Mouse (Mus musculus) kidney, postnatal 25 days (tissue): ENCODE measurements at regions not wholly inside any gene's neighbourhood (a gene's known extent, or its start where the extent isn't known, plus 50 kb on each side); places are given as distances from the start of the nearest gene placed in this dataset.

Experiments used
- DNase-seq, 2 experiments: peaks; one replicate each; pipeline ENCODE4 v3.0.0; 2021; ENCODE audit warnings: mixed read lengths in 2 of 2

- peak in 1 of 2 experiments; percentile 32 for DNase-seq
Measured at GRCm38 (mm10) chr12:112336691-112337295, 152.5 kb upstream of the A530016L24Rik start.

GRCm38 (mm10) chr12:112337443-112337842 is 151.8 kb upstream of the A530016L24Rik start:
- DNase-seq = peak in 1 of 2 experiments; percentile 35

DNA sequence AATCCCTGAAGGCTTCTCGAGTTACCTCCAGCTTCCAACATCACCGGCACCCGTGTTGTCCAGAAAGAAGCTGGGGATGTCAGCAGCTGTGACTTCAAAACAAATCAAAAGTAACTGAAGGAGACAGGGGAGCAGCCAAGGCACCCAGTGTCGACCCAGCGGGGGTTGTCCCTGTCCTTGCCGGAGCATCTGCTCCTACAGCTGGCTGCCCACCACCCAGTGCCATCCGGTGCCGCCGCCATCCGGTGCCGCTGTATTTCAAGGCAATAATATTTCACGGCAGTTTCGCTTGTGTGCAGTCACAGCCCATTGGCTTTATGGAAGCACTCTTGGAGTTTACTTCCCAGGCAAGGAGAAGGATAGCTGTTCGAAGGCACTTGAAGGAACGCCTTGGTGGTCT is 150.3 kb upstream of the A530016L24Rik start:
- DNase-seq = peak in 1 of 2 experiments; percentile 44

GRCm38 (mm10) chr12:112339481-112340179 is 149.6 kb upstream of the A530016L24Rik start:
- peak; percentile 23 to 58 for DNase-seq

DNA sequence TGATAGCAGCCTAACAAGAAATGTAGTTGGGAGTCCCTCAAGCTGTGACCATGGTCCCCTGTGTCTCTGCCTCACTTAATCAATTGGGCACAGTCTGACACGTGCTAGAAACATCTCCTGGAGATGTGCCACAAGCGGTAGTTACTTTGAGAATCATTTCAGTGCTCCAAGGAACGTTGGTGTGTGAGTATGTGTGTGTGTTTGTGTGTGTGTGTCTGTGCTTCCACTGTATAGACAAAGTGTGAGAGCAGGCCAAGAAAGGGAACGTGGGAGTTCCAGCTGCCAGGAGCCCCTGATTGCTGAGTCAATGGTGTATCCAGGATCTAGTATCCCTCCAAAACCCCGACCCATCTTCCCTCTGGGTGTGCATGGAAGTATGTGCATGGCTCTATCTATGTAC is 149.0 kb upstream of the A530016L24Rik start:
- no peak for DNase-seq

DNA sequence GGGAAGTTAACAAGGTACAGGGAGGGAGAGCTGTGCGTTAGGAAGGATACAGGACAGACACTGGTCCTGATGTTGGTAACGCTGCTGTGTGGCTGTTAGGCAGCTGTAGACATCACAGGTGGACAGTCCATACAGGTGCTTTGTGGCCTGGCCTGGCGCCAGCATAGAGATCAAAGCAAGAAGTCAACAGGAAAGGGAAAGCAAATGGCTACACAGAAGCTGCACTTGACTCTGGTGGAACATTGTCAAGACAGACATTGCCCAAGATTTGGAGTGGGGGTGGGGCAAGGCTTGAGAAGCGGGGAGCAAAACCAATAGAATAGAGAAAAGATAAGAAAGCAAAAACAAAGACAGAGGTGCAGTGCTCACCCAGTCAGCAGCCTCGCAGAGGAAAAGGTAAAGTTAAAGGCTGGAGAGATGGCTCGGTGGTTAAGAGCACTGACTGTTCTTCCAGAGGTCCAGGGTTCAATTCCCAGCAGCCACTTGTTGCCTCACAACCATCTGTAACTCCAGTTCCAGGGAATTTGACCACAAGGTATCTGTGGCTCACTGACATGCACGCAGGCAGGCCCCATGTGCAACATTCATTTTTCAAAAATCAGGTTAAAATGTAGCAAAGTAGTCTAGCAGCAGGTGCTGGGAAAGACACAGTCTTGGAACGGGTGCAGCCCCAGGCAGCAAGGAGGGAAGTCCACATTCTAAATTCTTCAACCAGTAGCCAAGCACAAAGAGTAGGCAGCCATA is 147.3 kb upstream of the A530016L24Rik start:
- DNase-seq = no peak

- peak in 1 of 2 experiments; percentile 59 for DNase-seq
Measured at GRCm38 (mm10) chr12:112343064-112343463, 146.2 kb upstream of the A530016L24Rik start.

DNA sequence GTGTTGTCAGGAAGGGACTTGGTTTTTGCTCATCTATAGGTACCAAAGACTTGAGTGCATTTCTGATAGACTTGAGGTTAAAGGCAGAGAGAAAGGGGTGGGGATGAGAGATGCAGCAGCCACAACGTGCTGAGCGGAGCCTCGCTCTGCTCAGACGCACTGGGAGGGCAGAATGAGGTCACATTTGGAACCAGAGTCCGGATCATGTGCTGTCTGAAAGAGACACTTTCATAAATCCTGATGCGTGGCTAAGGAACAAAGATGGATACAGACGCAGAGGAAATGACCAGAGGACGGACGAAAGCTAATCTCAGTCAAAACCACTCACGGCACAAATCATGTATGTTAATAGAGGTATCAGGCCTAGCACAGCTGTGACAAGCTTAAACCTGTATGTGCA is 145.0 kb upstream of the A530016L24Rik start:
- peak in 1 of 2 experiments; percentile 27 for DNase-seq

GRCm38 (mm10) chr12:112345797-112346196 is 143.5 kb upstream of the A530016L24Rik start:
- peak in 1 of 2 experiments; percentile 41 for DNase-seq

DNA sequence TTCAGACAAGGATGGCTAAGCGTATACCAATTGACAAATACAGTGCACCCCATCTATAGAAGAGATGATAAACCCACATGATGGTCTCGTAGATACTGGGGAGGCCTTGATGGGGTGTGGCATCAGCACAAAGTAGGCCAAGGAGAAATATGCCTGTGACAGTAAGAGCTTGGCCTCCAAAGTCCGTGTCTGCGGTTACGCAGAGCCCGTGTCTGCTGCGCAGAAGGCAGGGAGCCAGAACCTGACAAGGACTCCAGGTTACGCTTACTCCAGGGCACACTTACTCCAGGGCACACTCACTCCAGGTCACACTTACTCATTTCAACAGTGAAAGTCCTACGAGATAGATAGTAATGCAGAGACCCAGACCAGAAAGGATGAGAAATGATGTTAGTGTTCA is 141.1 kb upstream of the A530016L24Rik start:
- no peak for DNase-seq

DNA sequence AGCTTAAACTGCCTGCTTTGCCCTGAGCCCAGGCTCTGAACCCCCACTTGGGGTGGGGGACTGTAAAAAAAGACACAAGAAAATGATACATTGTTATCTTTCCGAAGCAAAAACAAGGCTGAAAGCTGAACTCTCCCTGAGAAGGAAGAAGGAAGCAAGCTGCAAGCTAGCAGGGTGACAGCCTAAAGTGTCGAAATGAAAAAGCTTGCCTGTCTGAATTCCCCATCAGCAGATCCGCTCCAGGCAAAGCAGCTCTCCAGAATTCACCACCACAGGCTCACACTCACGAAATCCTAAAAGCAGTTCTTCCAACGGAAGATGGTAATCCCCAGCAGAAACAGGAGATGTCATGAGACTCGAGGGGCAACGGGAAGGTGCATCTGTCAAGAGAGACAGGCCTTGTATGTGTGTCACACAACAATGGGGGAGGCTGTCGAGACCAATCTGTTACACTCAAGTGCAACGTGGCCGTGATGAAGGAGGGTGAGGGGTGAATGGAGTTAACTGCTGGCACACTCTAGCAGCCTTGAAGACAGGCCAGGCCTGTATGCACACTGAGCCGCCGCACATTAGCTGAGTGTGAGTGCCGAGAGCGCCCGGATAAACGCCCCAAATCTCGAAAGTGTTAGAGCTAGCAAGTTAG is 139.5 kb upstream of the A530016L24Rik start:
- peak in 1 of 2 experiments; percentile 31 for DNase-seq

DNA sequence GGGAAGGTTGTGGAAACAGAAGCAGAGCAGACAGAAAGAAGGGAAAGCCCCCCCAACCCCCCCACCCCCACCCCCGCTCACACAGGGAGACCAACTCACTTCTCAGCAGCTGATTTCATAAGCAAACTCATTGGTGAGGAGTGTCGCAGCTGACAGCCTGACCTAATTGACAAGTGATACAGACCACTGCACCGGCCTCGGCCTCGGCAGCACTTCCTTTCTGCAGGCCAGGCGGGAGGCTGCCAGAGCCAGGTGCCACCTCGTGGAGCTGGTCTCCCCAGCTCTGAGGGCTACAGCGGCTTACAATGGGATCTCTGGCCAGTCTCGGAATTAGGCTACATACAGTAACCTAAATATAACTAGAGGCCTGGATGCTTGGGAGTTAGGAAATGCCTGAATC is 138.5 kb upstream of the A530016L24Rik start:
- DNase-seq = peak in 1 of 2 experiments; percentile 46

DNA sequence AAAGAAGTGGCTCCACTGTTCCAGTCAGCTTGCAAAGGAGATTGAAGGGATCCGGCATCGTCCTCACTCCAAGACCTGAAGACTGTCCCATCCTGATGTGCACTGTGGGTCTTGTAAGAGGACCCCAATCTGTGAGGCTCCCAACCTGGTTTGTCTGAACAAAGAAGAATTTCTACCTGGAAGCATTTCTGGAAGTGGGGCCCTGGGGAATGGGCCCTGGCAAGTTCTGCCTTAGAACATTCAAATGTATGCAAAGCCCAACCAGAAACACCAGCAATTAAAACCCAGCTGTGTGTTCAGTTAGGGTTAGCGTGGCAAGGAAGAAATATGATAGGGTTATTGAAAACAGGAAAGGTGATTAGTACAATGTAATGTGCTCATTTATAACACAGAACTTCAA is 125.9 kb upstream of the A530016L24Rik start:
- DNase-seq = no peak

DNA sequence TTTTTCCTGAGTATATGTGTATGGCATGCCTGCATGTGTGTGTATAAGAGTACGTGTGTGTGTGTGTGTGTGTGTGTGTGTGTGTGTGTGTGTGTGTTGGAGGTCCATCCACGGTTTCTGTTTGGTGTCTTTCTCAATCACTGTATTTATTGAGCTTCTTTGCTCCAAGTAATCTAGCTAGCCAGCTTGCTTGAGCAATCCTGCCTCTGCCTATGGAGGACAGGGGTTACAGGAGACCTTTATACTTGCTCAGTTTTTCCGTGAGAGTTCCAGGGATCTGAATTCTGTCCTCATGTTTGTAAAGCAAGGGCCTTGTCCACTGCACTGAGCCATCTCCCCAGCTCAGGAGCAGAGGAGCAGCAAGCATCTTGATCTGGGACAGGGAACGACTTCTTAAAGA is 122.0 kb upstream of the A530016L24Rik start:
- no peak for DNase-seq

GRCm38 (mm10) chr12:112368112-112368511 is 121.1 kb upstream of the A530016L24Rik start:
- DNase-seq = no peak

DNA sequence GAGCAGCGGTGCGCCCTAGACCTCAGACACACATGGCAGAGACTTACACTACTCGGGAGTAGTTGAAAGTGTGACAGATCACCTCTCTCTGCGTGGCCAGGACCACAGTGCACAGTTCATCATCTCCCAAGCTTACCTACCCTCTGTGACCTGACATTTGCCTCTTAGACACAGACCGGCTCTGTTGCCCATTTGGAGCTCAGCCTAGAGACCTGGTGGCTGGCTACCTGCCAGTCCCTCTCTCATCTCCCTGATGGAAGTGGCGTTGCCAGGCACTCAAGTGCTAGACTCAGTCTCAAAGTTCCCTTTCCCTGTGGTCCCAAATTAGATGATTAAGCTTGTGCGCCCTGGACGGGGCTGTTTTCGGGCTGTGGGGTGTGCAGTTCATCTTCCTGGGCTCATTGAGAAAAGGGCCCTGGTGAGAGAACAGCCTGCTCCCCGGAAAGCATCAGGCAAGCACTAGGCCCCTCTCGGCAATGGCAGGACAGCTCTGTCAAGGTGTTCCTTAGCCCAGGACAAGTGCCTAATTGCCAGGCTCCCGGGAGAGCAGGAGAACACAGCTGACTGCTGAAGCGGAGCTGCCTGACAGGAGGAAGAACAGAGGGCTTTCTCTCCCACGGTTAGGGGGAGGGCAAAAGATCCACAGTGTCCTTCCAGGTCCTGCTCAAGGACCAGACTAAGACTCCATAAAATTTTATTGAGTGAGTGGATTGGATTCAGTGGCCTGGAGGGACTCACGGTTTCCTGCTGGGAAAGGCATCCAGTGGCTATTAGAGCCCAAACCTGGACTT is 119.5 kb upstream of the A530016L24Rik start:
- peak; percentile 57 to 74 for DNase-seq

DNA sequence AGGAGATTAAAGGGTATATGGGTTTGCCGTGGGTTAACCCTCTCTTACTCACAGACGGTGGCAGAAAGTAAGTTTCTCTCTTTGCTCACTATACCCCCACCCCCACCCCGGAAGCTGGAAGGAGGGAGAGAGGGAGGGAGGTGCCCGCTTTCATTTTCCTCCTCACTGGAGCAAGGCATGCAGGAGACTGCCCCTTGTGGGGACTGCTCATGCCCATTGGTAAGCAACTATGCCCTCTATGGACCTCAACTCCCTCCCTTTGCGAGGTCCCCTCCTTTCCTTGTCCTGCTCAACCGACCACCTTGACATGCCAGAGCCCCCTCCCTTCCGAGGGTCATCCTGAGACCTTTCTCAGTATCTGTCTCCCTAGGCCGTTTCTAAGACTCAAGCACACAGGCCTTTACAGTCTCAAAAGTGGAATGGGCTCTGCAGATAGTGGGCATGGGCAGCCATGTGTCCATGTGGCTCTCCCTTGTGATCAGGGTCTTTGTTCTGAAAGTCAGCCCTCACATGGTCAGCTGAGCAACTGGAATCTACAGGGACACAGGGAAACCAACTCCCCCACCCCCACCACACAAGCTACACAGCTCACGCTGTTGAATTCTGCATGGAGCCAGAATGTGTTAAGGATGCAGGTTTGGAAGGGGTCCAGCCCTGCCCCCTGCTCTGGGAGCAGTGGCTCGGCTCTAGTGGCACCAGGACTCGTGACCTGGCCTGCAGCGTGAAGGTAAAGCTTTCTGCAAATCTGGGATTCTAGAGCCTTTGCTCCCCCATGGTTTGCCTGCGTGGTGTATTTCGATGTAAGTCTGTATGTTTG is 116.8 kb upstream of the A530016L24Rik start:
- no peak for DNase-seq

DNA sequence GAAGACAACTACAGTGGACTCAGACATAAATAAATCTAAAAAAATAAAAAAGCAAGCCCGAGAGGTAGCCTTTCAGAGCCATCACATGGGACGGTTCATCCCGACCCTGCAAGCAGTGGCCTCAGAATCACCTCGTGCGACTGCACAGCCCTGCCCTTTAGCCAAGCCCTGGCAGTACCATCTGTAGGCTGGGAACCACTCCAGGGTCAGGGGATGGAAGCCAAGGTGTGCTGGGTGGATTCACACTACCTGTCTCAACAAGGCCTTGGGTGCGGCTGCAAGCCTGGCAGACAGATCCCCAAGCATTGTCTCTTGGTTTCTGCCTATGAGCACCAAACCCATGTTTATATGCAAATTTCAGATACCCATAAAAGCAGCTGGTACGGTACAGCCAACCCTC is 115.3 kb upstream of the A530016L24Rik start:
- no peak for DNase-seq

- DNase-seq = peak in 1 of 2 experiments; percentile 44
Measured at GRCm38 (mm10) chr12:112376236-112376635, 113.0 kb upstream of the A530016L24Rik start.

DNA sequence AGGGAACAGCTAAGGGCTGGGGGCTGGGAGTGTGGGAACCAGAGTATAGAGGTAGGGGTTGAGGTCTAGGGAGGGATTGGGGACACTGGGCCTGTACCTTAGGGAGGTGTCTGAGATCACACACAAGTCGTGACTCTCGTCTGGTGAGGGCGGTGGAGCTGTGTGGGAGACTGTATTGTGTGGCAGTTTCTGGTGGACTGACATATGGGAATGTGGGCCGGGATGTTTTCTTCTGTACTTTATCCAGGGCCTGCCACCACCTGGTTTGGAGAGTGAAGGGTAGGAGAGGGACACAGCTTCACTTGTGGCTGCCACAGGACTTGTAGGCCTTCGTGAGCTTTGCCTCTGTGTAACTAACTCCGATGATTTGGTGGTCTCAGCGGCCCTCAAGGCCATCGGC is 112.5 kb upstream of the A530016L24Rik start:
- no peak for DNase-seq

- no peak for DNase-seq
Measured at GRCm38 (mm10) chr12:112378482-112379243, 110.6 kb upstream of the A530016L24Rik start.
